Mouse (Mus musculus): ENCODE data around the gene Gdap2.

The Gdap2 gene

GRCm38 (mm10) chr3:100162315-100163105, at the start of gene Gdap2, which contains the start of gene Wdr3:
Gene Gdap2, plus strand, starts transcription at chr3:100162381.
Gene Wdr3, minus strand, starts transcription at chr3:100162407.
- in situ Hi-C loops (cut with MboI, MseI): loop anchor here (10.0 to 25.0 kb wide), 3 partner anchors 925 to 1642 kb away; partner anchors contain the start of gene Tbx15

GRCm38 (mm10) chr3:100118681-100119080, 43.5 kb upstream of the Gdap2 start:
- in situ Hi-C loops (cut with MboI, MseI): no loop called here

GRCm38 (mm10) chr3:100121961-100122360, 40.2 kb upstream of the Gdap2 start:
- in situ Hi-C loops (cut with MboI, MseI): no loop called here

- in situ Hi-C loops (cut with MboI, MseI): no loop called here
Measured at GRCm38 (mm10) chr3:100122445-100122844, 39.7 kb upstream of the Gdap2 start.

GRCm38 (mm10) chr3:100160682-100161445, 1.3 kb upstream of the Gdap2 start:
- in situ Hi-C loops (cut with MboI, MseI): loop anchor here (10.0 to 25.0 kb wide), 3 partner anchors 924 to 1644 kb away; partner anchors contain the start of gene Tbx15

GRCm38 (mm10) chr3:100161665-100162314, 391 bp upstream of the Gdap2 start:
- in situ Hi-C loops (cut with MboI, MseI): loop anchor here (10.0 to 25.0 kb wide), 3 partner anchors 924 to 1643 kb away; partner anchors contain the start of gene Tbx15

- in situ Hi-C loops (cut with MboI, MseI): loop anchor here (10.0 to 25.0 kb wide), 3 partner anchors 926 to 1641 kb away; partner anchors contain the start of gene Tbx15
Measured at GRCm38 (mm10) chr3:100163556-100163955, 1.4 kb downstream of the Gdap2 start.

GRCm38 (mm10) chr3:100164991-100165390, 2.8 kb downstream of the Gdap2 start:
- in situ Hi-C loops (cut with MboI, MseI): loop anchor here (5.0 to 25.0 kb wide), 4 partner anchors 317 to 1640 kb away; partner anchors contain the start of gene Tbx15

GRCm38 (mm10) chr3:100176031-100176430, 13.8 kb downstream of the Gdap2 start:
- in situ Hi-C loops (cut with MboI, MseI): no loop called here

- in situ Hi-C loops (cut with MboI, MseI): no loop called here
Measured at GRCm38 (mm10) chr3:100180471-100180870, 18.3 kb downstream of the Gdap2 start.

GRCm38 (mm10) chr3:100189444-100189843, 27.3 kb downstream of the Gdap2 start:
- in situ Hi-C loops (cut with MboI, MseI): no loop called here

- in situ Hi-C loops (cut with MboI, MseI): loop anchor here (5.0 to 10.0 kb wide), 2 partner anchors 225 to 377 kb away; no protein-coding TSS in a partner anchor
Measured at GRCm38 (mm10) chr3:100189861-100190260, 27.7 kb downstream of the Gdap2 start.

GRCm38 (mm10) chr3:100194210-100194609, 32.0 kb downstream of the Gdap2 start:
- in situ Hi-C loops (cut with MboI, MseI): loop anchor here (5.0 to 10.0 kb wide), 2 partner anchors 221 to 373 kb away; no protein-coding TSS in a partner anchor

- in situ Hi-C loops (cut with MboI, MseI): loop anchor here (10.0 kb wide), 1 partner anchor 593 kb away; no protein-coding TSS in a partner anchor
Measured at GRCm38 (mm10) chr3:100201554-100201953, 39.4 kb downstream of the Gdap2 start.

GRCm38 (mm10) chr3:100206973-100207372, 44.8 kb downstream of the Gdap2 start:
- in situ Hi-C loops (cut with MboI, MseI): loop anchor here (10.0 kb wide), 1 partner anchor 588 kb away; no protein-coding TSS in a partner anchor

- in situ Hi-C loops (cut with MboI, MseI): no loop called here
Measured at GRCm38 (mm10) chr3:100215469-100215868, 53.3 kb downstream of the Gdap2 start.

GRCm38 (mm10) chr3:100225326-100225959, 63.3 kb downstream of the Gdap2 start:
- in situ Hi-C loops (cut with MboI, MseI): no loop called here

- in situ Hi-C loops (cut with MboI, MseI): no loop called here
Measured at GRCm38 (mm10) chr3:100227509-100227908, 65.3 kb downstream of the Gdap2 start.

GRCm38 (mm10) chr3:100228981-100229380, 66.8 kb downstream of the Gdap2 start:
- in situ Hi-C loops (cut with MboI, MseI): no loop called here

- in situ Hi-C loops (cut with MboI, MseI): no loop called here
Measured at GRCm38 (mm10) chr3:100236725-100237436, 74.7 kb downstream of the Gdap2 start.

Measured in T-helper 2 cell (primary cell).